Mouse (Mus musculus): ENCODE results near the gene Camkmt.
A peak's percentile ranks its signal among the peaks of the same experiment; 100 is the strongest.

Camkmt gene

DNA sequence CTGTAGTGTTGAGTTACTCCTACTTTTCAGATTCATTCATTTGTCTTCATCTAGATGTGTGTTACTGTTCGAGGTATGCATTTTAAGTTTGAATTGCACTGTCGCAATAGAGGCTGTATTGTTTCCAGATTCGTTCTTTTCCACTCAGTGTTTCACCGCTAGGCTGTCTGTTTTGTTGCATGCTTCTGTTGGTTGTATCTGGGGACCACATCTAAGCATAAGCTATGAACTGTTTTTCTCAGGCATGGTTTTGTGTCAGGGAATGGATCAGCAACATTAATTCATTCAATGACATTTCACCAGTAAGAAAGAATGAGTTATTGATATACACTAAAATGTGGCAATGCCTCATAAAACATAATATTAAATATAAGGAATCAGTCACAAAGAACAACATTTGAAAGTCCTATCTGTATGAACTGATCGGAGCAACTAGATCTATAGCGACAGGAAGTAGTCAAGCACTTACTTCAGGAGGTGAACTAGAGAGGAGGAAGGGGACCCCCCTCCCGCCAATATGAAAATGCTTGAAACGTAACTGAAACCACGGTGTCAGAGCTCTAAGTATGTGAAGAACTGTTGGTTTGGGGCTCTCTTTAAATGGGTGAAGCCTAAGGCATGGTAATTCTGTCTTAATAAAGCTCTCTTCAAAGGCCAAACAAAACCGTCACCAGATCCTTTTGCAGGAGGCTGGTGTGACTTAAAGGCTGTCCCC lies 80.3 kb downstream of the Camkmt start:
- DNase-seq (ENCODE audit: low spot score in 2 of 2), result no peak

DNA sequence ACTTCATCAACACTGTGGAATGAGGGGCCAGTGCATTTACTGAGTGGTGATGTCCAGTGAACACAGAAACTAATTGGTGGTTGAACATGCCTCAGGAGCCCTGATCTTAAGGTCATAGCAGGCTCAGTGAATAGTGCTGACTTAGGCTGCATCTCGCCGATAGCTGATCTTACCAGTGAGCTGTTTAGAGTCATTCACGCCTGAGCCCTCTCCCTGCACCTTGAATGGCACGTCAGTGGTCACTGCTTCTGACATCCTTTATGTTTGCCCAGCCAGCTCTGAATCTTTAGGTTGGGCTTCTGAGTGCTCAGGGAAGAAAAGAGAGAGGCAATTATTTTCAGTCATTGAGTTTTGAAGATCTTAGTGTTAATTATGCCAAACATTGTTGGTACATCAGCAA lies 81.6 kb downstream of the Camkmt start:
- no peak for DNase-seq (ENCODE audit: low spot score in 2 of 2)

DNA sequence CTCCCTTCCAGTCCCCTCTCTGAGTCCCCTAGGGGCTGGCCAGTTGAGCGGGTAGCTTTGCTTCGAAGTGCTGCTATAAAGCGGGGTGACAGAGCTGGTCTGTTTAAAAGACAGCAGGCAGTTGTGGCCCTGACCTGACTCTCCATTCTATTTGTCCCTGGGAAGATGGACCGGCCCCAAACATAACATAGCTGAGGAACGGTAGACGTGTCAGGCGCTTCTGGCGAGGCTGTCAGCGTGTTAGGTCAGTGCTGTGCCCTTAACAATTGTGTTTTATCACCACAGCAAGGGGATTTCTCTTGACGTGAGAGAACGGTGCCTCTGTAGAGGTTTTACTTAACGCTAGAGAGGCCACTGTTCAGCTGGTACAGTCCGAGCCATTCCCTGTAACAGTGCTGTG lies 86.9 kb downstream of the Camkmt start:
- no peak for DNase-seq (ENCODE audit: low spot score in 2 of 2)

DNA sequence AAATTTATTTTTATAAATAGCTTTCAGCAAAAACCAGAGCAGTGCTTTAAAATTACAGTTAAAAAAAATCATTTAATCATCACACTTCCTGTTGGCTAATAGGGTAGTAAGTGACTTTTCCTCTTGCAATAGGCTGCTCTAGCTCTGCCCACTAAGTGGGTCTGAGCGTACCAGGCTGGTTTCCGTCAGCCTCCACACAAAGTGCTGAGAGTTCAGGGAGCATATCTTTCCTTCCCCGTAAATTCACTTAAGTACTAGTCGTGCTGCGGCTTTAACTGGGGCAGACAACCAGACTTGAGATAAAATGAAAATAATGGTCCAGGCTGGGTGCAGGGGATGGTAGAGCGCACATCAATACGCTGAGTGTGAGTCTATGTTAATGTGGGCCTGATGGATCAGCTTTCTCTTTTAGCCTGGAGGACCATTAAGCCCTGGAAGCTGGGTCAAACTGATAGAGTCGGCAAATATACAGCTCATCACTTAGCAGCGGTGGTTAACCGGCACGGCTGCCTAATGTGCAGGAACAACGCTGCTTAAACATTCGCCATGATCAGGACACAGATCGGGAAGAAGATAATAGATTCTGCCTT lies 90.2 kb downstream of the Camkmt start:
- no peak for DNase-seq (ENCODE audit: low spot score in 2 of 2)

DNA sequence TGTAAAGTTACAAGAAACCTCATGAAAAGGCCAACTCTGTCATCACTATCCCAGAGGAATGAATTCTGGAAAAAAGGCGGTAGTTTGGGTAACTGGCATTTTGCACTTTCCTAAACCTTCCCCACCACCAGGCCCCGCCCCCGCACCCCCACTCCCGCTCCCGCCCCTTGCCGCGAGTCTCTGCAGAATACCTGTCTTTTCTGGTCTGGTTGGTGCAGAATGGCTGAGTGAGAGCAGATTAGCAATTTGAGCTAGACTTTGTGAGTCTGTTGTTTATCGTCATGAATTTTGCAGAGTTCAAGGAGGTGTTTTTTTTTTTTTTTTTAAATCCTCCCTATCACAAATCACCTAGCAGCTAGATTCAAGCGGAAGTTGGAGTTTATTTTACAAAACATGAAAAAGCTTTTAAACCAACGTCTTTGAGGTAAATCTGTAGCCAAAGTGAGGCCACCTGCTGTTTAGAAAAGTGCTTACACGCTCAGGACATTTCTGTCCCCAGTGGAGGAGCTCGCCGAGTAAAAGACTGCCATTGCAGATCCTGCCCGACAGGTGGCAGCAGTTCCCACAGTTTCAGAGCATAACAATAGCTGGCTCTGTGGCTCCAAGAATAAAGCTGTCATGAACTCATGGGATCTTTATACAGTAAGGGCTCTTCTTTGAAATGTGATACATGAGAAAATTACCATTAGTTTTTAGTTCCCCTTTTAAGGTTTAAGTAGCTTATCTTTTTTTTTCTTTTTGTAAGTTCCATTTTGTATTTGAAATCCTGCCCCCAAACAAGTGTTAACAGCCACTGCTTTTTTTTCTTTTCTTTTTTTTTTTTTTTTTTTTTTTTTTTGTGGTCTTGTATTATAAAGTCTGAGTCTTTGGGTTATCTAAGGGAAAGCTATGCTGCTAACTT lies 99.1 kb downstream of the Camkmt start:
- peak; percentile 89 to 91 for DNase-seq (ENCODE audit: low spot score in 2 of 2)

DNA sequence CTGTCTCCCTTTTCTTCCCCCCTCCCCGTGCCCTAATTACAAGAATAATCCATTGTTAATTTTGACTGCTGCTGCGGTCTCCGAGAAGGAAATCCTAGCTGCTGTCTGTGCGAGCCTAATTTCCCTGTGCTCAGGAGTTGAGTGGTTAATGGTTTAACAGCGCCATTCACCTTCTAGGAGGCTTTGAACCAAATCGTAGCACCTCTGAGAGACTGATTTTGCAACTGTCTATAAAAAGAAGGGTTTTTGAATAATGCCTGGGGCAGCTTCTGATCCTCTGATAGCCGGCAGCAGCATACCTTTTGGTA lies 99.7 kb downstream of the Camkmt start:
- no peak for DNase-seq (ENCODE audit: low spot score in 2 of 2)

DNA sequence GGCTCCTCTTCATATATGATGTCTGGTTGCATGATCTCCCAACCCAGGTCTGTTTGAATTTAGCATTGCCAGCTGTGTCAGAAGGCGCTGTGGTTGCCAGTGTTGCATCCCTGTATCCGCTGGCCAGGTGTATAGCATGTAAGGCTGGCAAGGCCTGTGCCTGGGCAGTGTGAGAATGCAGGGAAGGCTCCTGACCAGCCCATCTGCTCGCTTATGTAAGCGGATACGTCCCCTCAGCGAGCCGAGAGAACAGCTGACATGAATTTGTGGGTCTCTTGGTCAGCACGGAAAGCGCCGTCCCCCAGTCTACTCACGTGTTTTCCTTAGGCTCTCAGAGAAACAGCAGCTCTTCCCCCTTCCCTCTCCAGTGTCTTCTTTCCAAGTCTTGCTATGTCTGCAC lies 102.9 kb downstream of the Camkmt start:
- no peak for DNase-seq (ENCODE audit: low spot score in 2 of 2)

DNA sequence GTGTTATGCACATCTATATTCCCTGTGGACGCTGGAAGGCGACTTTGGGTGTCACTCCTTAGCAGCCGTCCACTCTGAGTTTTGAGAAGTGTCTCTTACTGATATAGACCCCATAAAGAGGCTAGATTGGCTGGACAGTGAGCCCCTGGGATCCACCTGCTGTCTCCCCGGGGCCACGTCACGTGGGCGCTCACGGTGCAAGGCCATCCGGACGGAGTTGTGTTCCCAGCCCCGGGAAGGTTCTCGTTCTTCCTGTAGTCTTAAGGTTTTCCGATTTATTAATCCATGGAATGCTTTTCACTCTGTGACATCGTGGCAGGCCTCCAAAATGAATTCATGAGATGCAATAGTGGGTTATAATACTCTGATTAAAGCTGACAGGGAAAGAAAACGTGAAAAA lies 108.4 kb downstream of the Camkmt start:
- no peak for DNase-seq (ENCODE audit: low spot score in 2 of 2)

DNA sequence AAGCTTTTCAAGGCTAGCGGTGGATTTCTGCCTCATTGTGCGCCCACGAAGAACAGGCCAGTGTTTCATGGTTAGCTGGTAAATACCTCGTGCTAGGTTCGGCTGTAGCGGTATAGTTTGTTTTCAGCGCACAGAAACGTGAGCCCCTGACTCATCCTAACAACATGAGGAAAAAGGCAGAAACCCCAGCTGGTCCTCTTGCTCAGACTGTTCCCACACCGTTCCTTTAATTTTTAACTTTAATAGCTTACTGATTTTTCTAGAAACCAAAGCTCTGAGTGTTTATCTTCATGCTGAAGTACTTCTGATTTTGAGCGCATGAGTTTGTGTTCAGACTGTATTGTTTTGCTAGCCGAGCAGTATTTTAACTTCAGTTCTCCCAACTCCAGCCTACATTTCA lies 109.0 kb downstream of the Camkmt start:
- no peak for DNase-seq (ENCODE audit: low spot score in 2 of 2)

DNA sequence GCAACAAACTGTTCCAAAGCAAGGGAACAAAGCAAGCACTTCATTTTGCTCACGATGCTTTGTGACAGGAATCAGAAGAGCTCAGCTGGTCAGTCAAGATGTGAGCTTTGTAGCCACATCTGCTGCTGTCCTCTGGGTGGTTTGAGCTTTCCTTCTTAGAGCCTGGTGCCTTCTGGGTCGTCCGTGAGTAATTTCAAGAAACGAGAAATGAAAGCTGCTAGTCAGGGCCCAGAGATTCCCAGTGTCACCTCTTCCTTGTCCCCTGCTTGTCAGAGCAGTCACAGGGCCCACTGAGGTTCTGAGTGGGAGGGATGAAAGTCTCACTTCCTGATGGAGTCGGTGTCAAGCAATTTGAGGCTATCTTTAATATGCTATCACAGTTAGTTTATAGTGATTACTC lies 127.7 kb downstream of the Camkmt start:
- DNase-seq (ENCODE audit: low spot score in 2 of 2), result no peak

DNA sequence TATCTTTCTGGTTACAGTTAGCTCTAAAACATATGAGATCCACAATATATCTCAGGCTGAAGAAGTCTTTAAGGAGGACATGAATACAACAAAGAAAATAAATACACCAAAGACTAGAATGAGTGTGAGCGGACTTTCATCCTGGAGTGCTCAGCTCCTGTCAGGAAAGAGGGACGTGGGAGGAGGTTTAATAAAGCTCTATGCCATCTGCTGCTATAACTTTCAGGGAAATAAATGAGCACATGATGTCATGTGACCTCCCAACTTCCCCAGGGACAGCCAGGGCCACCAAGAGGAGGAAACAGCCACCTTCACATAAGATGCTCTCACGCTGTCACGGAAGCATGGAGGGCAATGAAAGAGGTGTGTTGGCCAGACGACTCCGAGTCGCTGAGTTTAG lies 151.8 kb downstream of the Camkmt start:
- DNase-seq (ENCODE audit: low spot score in 2 of 2), result peak in 1 of 2 experiments; percentile 31

DNA sequence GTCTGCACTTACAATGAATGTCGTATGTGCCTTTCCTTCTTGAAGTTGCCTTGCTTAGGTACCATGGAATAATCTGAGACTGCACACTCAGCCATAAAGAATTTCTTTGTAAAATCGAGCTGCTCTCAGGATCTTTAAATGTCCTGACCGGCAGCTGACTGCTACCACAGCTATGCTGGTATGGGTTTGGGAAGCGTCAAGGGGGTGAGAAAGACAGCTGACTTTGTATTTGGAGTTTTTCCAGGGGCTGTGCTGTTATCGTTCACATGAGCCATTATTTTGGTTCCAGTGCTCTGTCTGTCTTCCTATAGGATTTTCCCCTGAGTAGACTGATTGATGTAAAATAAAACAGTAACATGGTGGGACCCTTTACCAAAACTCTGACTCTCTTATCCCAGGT lies 158.6 kb downstream of the Camkmt start:
- DNase-seq (ENCODE audit: low spot score in 2 of 2), result no peak

DNA sequence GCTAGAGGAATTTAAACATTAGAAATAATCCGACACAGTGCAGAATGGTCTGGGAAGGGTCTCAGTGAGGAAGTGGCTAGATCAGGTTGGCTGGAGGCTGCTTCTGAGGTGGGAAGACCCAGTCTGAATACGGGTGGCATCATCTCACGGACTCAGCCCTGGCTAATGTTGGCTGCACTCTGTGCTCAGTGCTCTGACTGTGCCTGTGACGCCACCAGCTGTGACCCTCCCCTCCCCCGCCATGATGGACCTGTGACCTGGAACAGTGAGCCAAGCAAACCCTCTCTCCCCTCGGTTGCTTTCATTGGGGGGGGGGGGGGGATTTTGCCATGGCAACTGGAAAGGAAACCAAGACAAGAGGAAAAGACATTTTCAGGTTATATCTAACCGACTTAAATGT lies 159.4 kb downstream of the Camkmt start:
- no peak for DNase-seq (ENCODE audit: low spot score in 2 of 2)

DNA sequence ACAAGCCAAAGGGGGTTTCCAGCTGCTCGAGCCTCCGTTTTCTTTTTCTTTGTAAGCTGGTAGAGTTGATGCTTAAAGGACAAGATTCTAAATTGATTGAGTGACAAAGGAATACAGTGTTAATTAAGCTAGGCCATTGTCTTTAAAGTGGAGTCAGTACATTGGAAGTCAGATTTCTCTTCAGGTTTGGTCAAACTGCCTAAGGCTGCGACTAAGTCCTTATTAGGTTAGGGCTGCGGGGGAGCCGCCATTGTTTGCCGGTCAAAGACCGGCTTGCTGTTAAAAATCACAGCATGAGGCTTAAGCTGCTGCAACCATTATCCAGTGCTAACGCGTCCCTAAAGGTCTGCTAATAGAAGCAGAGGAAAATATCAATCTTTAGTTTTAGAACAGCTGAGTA lies 166.6 kb downstream of the Camkmt start:
- DNase-seq (ENCODE audit: low spot score in 2 of 2), result no peak

DNA sequence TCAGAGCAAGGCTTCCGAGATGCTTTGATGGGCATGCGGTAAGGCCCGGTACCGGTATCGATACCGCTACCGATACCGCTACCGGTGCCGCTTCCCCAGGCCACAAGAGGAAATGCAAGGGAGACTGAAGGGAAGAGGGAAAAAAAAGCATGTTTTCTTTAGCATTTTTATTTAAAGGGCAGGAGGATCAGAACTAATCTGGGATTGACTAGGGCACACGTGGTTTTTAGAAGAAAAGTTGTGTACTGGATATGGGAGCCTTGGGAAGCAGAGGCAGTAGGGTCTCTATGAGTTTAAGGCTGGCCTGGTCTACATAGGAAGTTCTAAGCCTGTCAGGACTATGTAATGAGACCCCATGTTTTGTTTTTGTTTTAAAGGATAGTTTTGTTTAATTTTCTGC lies 167.0 kb downstream of the Camkmt start:
- DNase-seq (ENCODE audit: low spot score in 2 of 2), result no peak

DNA sequence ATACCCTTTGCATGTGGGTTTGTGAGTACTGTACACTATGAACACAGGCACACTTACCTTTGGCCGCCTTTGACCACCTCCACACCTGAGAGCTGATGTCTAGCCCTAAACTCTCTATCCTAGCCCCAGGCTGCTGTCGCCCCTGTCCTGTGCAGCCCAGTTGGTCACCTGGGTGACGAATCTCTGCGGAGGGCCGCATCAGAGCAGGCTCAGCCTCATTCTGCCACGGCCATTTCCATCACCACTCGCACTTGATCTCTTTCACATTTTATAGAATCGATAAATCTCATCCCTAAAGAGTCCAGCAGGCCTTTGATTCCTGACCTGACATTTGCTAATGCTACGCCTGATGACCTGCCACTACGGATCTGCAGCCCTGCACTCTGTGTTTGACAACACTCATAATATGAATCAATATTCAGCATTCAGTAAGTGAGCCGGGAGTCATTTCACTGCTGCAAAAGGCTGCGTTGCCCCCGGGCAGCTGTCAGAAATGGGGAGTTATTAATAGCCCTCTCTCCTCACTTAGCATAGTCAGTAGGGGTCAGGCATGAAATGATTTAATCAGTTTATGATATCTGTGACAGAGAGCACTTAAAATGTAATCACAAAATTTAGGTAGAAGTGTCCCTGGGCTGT lies 168.5 kb downstream of the Camkmt start:
- no peak for DNase-seq (ENCODE audit: low spot score in 2 of 2)

DNA sequence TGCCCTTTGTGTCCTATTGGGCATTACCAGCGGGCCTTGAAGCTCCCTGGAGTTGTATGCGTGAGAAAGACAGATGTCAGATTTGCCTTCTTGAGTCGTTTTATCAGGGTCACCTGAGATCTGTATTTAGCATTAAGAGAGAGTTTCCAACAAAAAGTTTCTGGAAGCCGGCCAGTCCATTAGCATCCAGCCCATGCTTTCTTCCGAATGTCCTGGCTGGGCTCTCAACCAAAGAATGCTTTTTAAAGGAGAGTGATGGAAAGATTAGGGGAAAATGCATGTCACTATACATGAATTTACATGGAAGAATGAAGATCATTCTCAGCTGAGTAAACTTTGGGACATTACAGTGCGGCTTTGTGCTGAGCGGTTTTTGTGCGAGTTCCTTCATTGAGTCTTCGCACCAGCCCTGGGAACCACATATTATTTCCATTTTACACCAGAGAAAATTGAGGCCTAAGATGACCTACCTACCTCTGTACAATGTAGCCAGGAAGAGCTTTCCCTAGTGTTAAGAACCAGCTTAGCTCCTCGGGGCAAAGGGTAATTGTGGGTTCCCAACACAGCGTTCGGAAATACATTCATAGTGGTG lies 176.6 kb downstream of the Camkmt start:
- DNase-seq (ENCODE audit: low spot score in 2 of 2), result no peak

DNA sequence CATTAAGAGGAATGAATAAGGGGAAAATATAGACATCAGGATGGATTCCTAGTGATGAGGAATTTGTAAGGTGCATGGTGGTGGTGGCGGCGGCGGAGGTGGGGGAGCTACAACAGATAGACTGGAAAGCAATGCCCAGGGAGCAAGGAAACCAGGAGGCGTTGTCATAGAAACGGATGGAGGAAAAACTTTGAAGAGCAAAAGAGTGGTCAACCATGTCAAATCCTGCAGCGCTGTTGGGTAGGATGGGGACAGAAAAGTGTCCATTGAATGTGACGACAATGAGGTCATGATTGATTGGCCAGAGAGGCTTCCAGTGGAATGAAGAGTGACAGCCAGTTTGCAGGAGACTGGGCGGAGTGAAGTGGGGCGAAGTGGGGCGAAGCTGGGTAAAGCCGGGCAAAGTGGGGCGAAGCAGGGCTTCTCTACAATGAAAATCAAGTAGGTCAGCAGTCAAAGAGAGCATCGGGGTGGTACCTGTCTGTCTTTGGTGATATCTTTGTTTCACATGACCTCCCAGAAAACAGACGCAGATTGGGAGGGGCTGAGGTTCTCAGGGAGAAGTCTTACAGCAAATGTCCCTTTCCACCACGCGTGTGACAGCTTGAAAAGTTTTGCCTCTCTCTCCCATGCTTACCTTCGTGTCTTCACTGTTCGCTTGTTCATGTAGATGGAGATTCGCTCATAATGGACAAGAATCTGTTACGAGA lies 181.3 kb downstream of the Camkmt start:
- no peak for DNase-seq (ENCODE audit: low spot score in 2 of 2)

DNA sequence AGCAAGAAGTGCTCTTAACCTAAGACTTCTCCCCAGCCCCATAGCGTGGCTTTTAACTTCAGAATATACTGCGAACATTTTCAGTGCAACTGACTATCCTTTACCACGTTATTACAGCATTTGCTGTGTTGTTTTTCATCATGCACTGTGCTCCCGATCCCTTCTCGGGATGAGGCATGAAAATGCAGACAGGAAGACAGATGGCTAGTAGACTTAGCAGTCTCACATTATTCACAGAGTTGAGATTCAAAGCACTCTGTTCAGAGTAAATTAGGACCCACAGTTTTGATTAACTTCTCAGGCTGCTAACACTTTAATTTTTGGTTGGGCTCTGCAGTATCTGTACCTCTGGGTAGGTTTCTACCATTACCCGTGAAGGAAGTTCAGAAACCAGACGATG lies 189.4 kb downstream of the Camkmt start:
- no peak for DNase-seq (ENCODE audit: low spot score in 2 of 2)

DNA sequence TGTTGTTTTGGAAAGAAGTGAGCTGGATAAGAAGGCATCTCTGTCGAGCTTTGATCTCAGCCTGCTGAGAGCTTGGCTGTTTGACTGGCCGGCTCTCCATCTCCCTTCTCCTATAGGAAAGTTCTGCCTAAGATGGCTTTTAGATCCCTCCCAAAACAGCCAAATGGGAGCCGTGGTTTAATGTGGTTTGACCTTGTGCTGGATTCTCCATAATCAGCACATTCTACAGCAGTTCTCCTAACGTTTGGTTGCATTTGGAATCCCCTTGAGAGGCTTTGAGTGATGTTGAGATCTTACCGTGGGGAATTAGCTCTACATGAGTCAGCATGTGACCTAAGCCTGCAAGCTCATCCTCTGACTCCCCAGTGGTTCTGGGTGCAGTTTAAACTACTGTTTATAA lies 192.1 kb downstream of the Camkmt start:
- no peak for DNase-seq (ENCODE audit: low spot score in 2 of 2)

DNA sequence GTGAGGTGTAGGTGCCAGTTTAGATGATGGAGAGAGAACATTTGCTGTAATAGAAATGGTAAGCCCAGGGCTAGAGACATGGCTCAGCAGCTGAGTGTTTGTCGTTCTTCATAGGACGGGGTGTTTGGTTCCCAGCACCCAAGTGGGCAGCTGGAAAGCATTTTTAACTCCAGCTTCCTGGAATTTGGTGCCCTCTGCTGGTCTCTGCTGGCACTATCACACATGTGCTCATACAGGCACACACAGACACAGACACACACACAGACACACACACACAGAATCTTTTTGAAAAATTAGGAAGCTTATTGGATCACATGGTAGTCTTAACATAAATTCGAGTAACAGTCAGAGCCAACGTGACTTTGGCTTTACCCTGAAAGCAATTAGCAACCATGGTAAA lies 200.8 kb downstream of the Camkmt start:
- no peak for DNase-seq (ENCODE audit: low spot score in 2 of 2)

DNA sequence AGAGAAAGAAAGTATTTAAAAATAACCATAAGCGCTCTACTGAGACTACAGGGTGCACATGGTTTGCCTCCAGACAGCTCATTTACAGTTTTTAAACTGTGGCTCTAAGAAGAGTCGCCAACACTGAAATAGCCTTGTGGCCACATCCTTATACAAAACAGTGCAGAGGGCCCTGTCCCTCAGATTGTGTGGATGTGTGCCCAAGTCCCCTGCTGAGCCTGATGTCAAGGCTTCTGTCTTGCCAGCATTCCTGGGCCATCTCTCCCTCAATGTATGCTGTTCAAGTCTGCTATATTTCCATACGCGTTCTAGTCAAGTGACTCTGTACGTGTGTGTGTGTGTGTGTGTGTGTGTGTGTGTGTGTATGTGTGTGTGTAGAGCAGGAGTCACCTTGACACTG lies 201.2 kb downstream of the Camkmt start:
- no peak for DNase-seq (ENCODE audit: low spot score in 2 of 2)

Measured in right cerebral cortex, postnatal 10 days (tissue).